In genomic region chrX:118595504-118596345, GRCm38 (mm10) we compare ENCODE assay signal across 21 mouse cellular contexts.
A peak's percentile ranks its signal among the peaks of the same experiment; 100 is the strongest.
DNase-seq lines count a peak whose midpoint lies in the region; ATAC-seq and TF ChIP-seq lines count a peak whose summit lies in the region.
"Had no signal": no experiment of that assay in that cellular context is flagged by ENCODE, and none has a peak within 500 bp of the region (broad histone marks: within the 10 kb centered on the region; RNA-seq: fewer than 3 reads in every experiment).

No protein-coding gene starts in this region.

- DNase-seq in forebrain, embryonic 14.5 days (ENCODE audit: low spot score) = peak; percentile 62
- peak; percentile 0 for DNase-seq in midbrain, postnatal 0 days (ENCODE audit: low spot score)
- peak; percentile 75 for DNase-seq in brain, embryonic 14.5 days (ENCODE audit: low read depth)
- no peak for DNase-seq in heart, postnatal 4 days
- DNase-seq: adrenal gland, adult 8-10 months; adrenal gland, postnatal 36 days; cerebellum, adult 11 months; cerebellum, adult 8-10 months; cerebellum, postnatal 14 days; gastrocnemius, postnatal 14 days; heart, adult 2 months; heart, postnatal 14 days; kidney, adult 18-20 months had no signal

- no peaks in the 10 kb centered on the region for H3K27me3 ChIP-seq in forebrain, embryonic 14.5 days (replicated peaks; ENCODE audit: control insufficient read depth, insufficient read depth, low read length)
- no peaks in the 10 kb centered on the region for H3K27me3 ChIP-seq in forebrain, embryonic 12.5 days
- H3K27me3 ChIP-seq in midbrain, postnatal 0 days (ENCODE audit: insufficient read depth, low read length) = no peaks in the 10 kb centered on the region
- no peaks in the 10 kb centered on the region for H3K27me3 ChIP-seq in midbrain, embryonic 15.5 days (replicated peaks)
- H3K27me3 ChIP-seq in forebrain, embryonic 16.5 days (replicated peaks; ENCODE audit: control insufficient read depth, insufficient read depth, low read length) = no peaks in the 10 kb centered on the region
- H3K27me3 ChIP-seq: embryonic facial prominence, embryonic 13.5 days; heart, embryonic 15.5 days; hindbrain, embryonic 12.5 days; intestine, embryonic 15.5 days had no signal

- TF ChIP-seq POLR2A in brain, embryonic 14.5 days (IDR thresholded peaks at IDR 0.05; ENCODE audit: borderline replicate concordance, extremely low read depth, insufficient read depth, insufficient read length, poor library complexity, severe bottlenecking) = no peak

- no peak overlapping the region for H3K27ac ChIP-seq in forebrain, embryonic 14.5 days (ENCODE audit: low read depth, low read length)
- H3K27ac ChIP-seq in forebrain, embryonic 12.5 days = no peak overlapping the region
- no peak overlapping the region for H3K27ac ChIP-seq in midbrain, postnatal 0 days (ENCODE audit: low read depth, low read length)
- H3K27ac ChIP-seq in midbrain, embryonic 15.5 days = no peak overlapping the region
- H3K27ac ChIP-seq in forebrain, embryonic 16.5 days (ENCODE audit: low read length) = no peak overlapping the region
- H3K27ac ChIP-seq: embryonic facial prominence, embryonic 13.5 days; heart, adult 2 months; heart, embryonic 15.5 days; hindbrain, embryonic 12.5 days; intestine, embryonic 15.5 days had no signal

- H3K4me1 ChIP-seq in forebrain, embryonic 14.5 days (ENCODE audit: control insufficient read depth, insufficient read depth, low read length) = no peaks in the 10 kb centered on the region
- H3K4me1 ChIP-seq in forebrain, embryonic 12.5 days = no peaks in the 10 kb centered on the region
- no peaks in the 10 kb centered on the region for H3K4me1 ChIP-seq in midbrain, postnatal 0 days (ENCODE audit: insufficient read depth, low read length)
- H3K4me1 ChIP-seq in midbrain, embryonic 15.5 days = no peaks in the 10 kb centered on the region
- H3K4me1 ChIP-seq in forebrain, embryonic 16.5 days (replicated peaks; ENCODE audit: control insufficient read depth, insufficient read depth, low read length) = no peaks in the 10 kb centered on the region
- H3K4me1 ChIP-seq: embryonic facial prominence, embryonic 13.5 days; heart, embryonic 15.5 days; hindbrain, embryonic 12.5 days; intestine, embryonic 15.5 days had no signal

- no peaks in the 10 kb centered on the region for H3K9me3 ChIP-seq in forebrain, embryonic 14.5 days (replicated peaks; ENCODE audit: control insufficient read depth, low read length)
- H3K9me3 ChIP-seq in forebrain, embryonic 12.5 days = no peaks in the 10 kb centered on the region
- H3K9me3 ChIP-seq in midbrain, postnatal 0 days (ENCODE audit: low read length) = no peaks in the 10 kb centered on the region
- no peaks in the 10 kb centered on the region for H3K9me3 ChIP-seq in midbrain, embryonic 15.5 days
- no peaks in the 10 kb centered on the region for H3K9me3 ChIP-seq in forebrain, embryonic 16.5 days (ENCODE audit: control insufficient read depth, low read length)
- H3K9me3 ChIP-seq: embryonic facial prominence, embryonic 13.5 days; heart, embryonic 15.5 days; hindbrain, embryonic 12.5 days; intestine, embryonic 15.5 days had no signal

- peak; percentile 84 for ATAC-seq in forebrain, embryonic 14.5 days
- no peak; the same call in 1 of the 2 replicates for ATAC-seq in forebrain, embryonic 12.5 days (ENCODE audit: low FRiP score)
- ATAC-seq in midbrain, postnatal 0 days (ENCODE audit: low FRiP score) = no peak
- no peak for ATAC-seq in midbrain, embryonic 15.5 days (replicated peaks)
- peak; percentile 87 for ATAC-seq in forebrain, embryonic 16.5 days
- ATAC-seq: intestine, embryonic 15.5 days had no signal

- H3K9ac ChIP-seq in forebrain, embryonic 14.5 days (ENCODE audit: low read length) = no peak overlapping the region
- no peak overlapping the region for H3K9ac ChIP-seq in forebrain, embryonic 12.5 days
- H3K9ac ChIP-seq in midbrain, postnatal 0 days (replicated peaks; ENCODE audit: low read length, poor library complexity, severe bottlenecking) = no peak overlapping the region
- H3K9ac ChIP-seq in midbrain, embryonic 15.5 days = no peak overlapping the region
- no peak overlapping the region for H3K9ac ChIP-seq in forebrain, embryonic 16.5 days (replicated peaks; ENCODE audit: low read depth, low read length)
- H3K9ac ChIP-seq: embryonic facial prominence, embryonic 13.5 days; heart, embryonic 15.5 days; hindbrain, embryonic 12.5 days; intestine, embryonic 15.5 days had no signal

- no peak overlapping the region for H3K4me2 ChIP-seq in forebrain, embryonic 14.5 days (ENCODE audit: low read length)
- no peak overlapping the region for H3K4me2 ChIP-seq in forebrain, embryonic 12.5 days
- no peak overlapping the region for H3K4me2 ChIP-seq in midbrain, postnatal 0 days (ENCODE audit: low read depth, low read length, poor library complexity, severe bottlenecking)
- H3K4me2 ChIP-seq in midbrain, embryonic 15.5 days = no peak overlapping the region
- no peak overlapping the region for H3K4me2 ChIP-seq in forebrain, embryonic 16.5 days (ENCODE audit: low read length)
- H3K4me2 ChIP-seq: embryonic facial prominence, embryonic 13.5 days; heart, embryonic 11.5 days; heart, embryonic 15.5 days; hindbrain, embryonic 12.5 days; intestine, embryonic 15.5 days had no signal

- no peak for TF ChIP-seq CTCF in midbrain, postnatal 0 days (IDR thresholded peaks at IDR 0.05)
- no peak for TF ChIP-seq CTCF in brain, embryonic 14.5 days (IDR thresholded peaks at IDR 0.05; ENCODE audit: borderline replicate concordance, extremely low read depth, insufficient read depth, insufficient read length)

- WGBS in forebrain, embryonic 14.5 days = 32% methylated on average over 4 of the region's 4 CpGs
- 27% methylated on average over 4 of the region's 4 CpGs for WGBS in forebrain, embryonic 12.5 days
- WGBS in midbrain, postnatal 0 days = 42% methylated on average over 4 of the region's 4 CpGs
- WGBS in midbrain, embryonic 15.5 days = 41% methylated on average over 4 of the region's 4 CpGs
- WGBS in forebrain, embryonic 16.5 days = 21% methylated on average over 4 of the region's 4 CpGs

- no peaks in the 10 kb centered on the region for H3K36me3 ChIP-seq in forebrain, embryonic 14.5 days (ENCODE audit: control insufficient read depth, insufficient read depth, low read length)
- no peaks in the 10 kb centered on the region for H3K36me3 ChIP-seq in forebrain, embryonic 12.5 days (replicated peaks)
- H3K36me3 ChIP-seq in midbrain, postnatal 0 days (ENCODE audit: insufficient read depth, low read length) = no peaks in the 10 kb centered on the region
- no peaks in the 10 kb centered on the region for H3K36me3 ChIP-seq in midbrain, embryonic 15.5 days (replicated peaks)
- no peaks in the 10 kb centered on the region for H3K36me3 ChIP-seq in forebrain, embryonic 16.5 days (ENCODE audit: control insufficient read depth, insufficient read depth)
- H3K36me3 ChIP-seq: embryonic facial prominence, embryonic 13.5 days; heart, embryonic 15.5 days; hindbrain, embryonic 12.5 days; intestine, embryonic 15.5 days had no signal

- H3K4me3 ChIP-seq in forebrain, embryonic 14.5 days (ENCODE audit: low read depth, low read length) = no peak overlapping the region
- no peak overlapping the region for H3K4me3 ChIP-seq in forebrain, embryonic 12.5 days (replicated peaks)
- H3K4me3 ChIP-seq in midbrain, postnatal 0 days (ENCODE audit: low read depth, low read length) = no peak overlapping the region
- H3K4me3 ChIP-seq in midbrain, embryonic 15.5 days = no peak overlapping the region
- no peak overlapping the region for H3K4me3 ChIP-seq in forebrain, embryonic 16.5 days (replicated peaks; ENCODE audit: low read length)
- H3K4me3 ChIP-seq: embryonic facial prominence, embryonic 13.5 days; heart, adult 2 months; heart, embryonic 15.5 days; hindbrain, embryonic 12.5 days; intestine, embryonic 15.5 days had no signal

Comparison
In these comparisons a context has a peak if more than half of its experiments do, and no peak if none do; other contexts are left out.
1. ATAC-seq: peak in forebrain, embryonic 14.5 days (single experiment) and forebrain, embryonic 16.5 days (single experiment); none in forebrain, embryonic 12.5 days (single experiment), midbrain, postnatal 0 days (single experiment) and midbrain, embryonic 15.5 days (single experiment).